Mouse (Mus musculus) urinary bladder, adult 18-20 months (tissue): ENCODE data around the gene Pnpla1.

Experiments
- DNase-seq, 2 experiments: peaks; one replicate each; pipeline ENCODE4 v3.0.0; 2022; ENCODE audit warnings: low spot score in 2 of 2, mixed read lengths in 2 of 2

Gene Pnpla1

GRCm38 (mm10) chr17:28922096-28922495 lies 63.9 kb downstream of the Pnpla1 start:
- DNase-seq = no peak

GRCm38 (mm10) chr17:28924957-28925595 lies 66.9 kb downstream of the Pnpla1 start:
- peak in 1 of 2 experiments; percentile 53 for DNase-seq

- DNase-seq = peak in 1 of 2 experiments; percentile 71
Observed at GRCm38 (mm10) chr17:28926380-28926779, 68.2 kb downstream of the Pnpla1 start.

DNA sequence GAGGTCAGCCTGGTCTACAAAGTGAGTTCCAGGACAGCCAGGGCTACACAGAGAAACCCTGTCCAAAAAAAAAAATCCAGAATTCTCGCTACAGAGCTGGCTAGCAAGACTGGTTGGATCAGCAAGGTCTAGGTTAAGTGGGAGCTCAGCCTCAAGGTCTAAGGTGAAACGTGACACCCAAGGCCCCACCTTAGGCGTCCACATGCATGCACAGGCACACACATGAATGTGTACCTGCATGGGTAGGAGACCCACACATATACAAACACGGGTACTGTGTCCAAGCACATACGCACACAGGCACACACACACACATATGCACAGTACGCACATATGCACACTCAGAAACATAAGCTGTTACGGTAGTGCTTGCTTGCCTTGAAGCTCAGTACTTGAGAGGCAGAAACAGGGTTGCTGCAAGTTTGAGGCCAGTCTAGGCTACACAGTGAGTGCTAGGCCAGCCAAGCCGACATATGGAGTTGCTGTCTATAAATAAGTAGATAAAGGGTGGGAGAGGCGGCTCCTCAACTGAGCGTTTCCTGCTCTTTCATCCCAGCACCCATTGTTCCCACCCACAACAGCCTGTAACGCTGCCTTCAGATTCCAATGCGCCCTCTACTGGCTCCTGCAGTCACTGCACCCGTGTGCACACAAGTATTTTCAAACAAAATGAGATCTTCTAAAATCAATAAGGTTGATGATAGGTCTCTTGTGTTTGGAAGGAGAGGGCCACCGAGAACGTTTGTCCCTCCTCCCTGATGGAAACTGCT lies 68.8 kb downstream of the Pnpla1 start:
- DNase-seq = peak in 1 of 2 experiments; percentile 18

- DNase-seq = no peak
Observed at GRCm38 (mm10) chr17:28928004-28928403, 69.8 kb downstream of the Pnpla1 start.

DNA sequence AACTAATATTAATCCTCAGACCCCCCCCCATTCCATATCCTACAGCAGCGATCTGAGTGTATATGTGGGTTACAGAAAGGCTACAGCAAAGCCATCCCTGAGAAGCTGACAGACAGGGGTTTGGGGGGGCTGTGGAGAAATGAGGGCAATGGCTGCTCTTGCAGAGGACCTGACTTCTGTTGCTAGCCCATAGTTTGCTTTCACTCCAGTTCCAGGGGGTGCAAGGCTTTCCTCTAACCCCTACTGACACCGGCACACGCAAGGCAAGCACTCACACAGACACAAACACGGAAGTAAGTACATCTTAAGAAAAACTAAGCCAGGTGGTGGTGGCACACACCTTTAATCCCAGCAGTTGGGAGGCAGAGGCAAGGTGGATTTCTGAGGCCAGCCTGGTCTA lies 71.2 kb downstream of the Pnpla1 start:
- no peak for DNase-seq

GRCm38 (mm10) chr17:28930392-28931074 lies 72.3 kb downstream of the Pnpla1 start:
- peak; percentile 67 to 69 for DNase-seq

DNA sequence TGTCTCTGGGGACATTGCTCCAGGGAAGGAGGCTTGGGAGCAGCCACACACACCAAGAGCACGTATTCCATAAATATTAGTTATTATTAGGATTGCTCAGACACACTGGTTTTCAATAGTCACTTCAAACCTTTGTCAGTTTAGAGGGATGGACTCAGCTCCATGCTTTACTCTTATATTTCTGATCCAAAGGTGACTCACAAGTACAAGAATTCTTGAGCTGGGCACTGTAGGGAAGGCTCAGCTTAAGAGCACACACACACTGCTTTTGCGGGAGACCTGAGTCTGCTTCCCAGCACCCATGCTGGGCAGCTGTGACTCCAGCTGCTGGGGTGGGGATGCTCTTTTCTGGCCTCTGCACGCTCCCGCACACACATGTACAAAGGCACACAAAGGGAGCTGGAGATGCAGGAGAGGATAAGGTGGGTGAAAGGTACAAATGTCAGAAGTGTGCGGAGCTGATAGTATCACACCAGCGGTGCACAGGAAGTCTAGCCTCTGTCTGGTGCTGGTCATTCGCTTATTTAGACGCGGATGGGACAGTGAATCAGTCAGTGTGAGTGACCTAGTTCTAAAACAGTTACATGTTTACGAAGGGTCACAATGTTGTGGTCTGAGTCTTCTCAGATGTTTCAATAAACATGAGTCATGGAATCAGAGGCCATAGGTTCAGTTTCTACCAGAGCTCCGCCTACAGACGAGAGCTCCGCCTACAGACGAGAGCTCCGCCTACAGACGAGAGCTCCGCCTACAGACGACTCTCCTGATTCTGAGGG lies 73.4 kb downstream of the Pnpla1 start:
- DNase-seq = no peak

DNA sequence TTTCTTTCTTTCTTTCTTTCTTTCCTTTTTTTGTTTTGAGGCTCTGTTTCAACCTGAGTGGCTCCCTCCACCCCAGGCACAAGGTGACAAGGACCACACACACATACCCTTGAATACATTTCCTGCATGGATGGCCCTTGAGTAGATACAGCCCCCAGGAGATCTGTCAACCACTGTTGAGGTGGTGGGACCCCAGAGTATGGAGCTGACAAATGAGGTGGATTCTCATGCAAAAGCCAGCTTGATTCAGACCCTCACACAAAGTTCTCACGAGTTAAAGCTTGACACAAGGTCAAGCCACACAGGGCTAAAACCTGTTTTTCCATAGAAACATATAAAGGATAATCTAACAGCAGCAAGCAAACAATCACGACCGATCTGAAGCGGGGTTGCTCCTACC lies 74.1 kb downstream of the Pnpla1 start:
- DNase-seq = no peak

DNA sequence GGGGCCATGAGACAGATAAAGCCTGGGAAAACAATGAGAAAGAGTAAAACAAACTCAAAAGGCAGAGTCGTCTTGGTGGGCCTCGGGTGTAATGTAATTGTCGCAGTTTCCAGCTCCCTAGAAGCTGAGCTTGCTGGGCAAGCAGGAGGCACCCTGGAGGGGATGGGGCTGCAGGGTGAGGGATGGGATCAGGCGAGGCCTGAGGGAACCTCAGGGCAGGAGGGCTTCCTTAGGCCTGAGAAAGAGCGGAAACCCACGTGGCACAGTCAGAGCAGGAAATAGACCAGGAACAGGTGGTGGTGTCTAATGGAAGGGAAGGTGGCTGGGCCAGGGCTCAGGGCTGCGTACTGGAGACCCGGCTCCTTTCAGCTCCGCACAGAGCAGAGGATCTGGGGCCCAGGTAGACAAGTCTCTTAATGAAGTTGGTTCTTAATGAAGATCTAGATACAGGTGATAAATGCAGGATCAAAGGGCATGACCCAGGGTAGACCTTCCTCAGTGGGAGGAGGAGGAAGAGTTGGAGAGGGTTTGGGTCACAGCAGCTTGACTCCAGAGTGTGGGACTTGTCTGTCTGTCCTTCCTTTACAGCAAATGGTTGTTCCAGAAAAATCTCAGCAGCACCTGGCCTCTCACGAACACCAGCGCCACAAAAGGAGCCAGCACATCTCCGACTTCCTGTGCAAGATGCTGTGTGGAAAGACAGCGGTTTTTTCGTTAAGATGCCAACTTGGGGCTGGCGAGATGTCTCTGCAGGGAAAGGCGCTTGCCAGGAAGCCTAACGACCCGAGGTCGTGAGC lies 76.1 kb downstream of the Pnpla1 start:
- DNase-seq = no peak

DNA sequence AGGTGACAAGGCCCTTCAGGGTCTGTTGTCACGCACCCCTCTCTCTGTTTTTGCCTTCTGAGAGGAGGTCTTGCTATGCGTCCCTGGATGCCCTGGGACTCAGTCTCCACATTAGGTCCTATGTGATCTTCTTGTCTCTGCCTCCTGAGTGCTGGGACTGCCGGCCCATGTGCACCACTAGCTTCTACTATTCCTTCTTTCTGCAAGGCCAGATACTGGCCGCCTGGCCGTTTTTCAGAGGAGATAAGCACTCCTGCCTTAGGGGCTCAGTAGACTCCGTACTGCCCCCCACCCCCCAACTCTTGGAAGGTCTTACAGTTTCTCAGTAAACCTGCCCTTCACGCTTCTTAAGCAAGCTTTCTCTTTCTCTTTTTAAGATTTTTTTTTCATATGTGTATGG lies 77.9 kb downstream of the Pnpla1 start:
- DNase-seq = no peak

GRCm38 (mm10) chr17:28936622-28937345 lies 78.6 kb downstream of the Pnpla1 start:
- no peak for DNase-seq
